Mouse (Mus musculus): ENCODE measurements around the gene Prcp. TPM values are rescaled to one million over a fixed set of nuclear protein-coding genes. Genes with fewer than 3 reads are reported as not detected.

The Prcp gene
- polyA plus RNA-seq, 1 experiment from 2014 or later: 19.4 TPM

GRCm38 (mm10) chr7:92883850-92884716, 9.8 kb downstream of the Prcp start:
- H3K4me3 ChIP-seq (ENCODE audit: low read depth, low read length): no peak overlapping the region
- H3K9ac ChIP-seq (ENCODE audit: low read length): no peak overlapping the region
- H3K9me3 ChIP-seq (ENCODE audit: control insufficient read depth, low read length): no peaks in the 10 kb centered on the region
- WGBS: 78% methylated on average over 9 of the region's 9 CpGs
- H3K27ac ChIP-seq (ENCODE audit: low read depth, low read length): no peak overlapping the region
- DNase-seq (ENCODE audit: low spot score, missing footprints): peak; percentile 70
- H3K36me3 ChIP-seq (ENCODE audit: control insufficient read depth, insufficient read depth, low read length): no peaks in the 10 kb centered on the region
- H3K4me1 ChIP-seq (ENCODE audit: control insufficient read depth, insufficient read depth, low read length): no peaks in the 10 kb centered on the region
- no peak for ATAC-seq (ENCODE audit: low FRiP score)
- H3K4me2 ChIP-seq: no peak overlapping the region
- H3K27me3 ChIP-seq (ENCODE audit: control insufficient read depth, insufficient read depth, low read length): no peaks in the 10 kb centered on the region

DNA sequence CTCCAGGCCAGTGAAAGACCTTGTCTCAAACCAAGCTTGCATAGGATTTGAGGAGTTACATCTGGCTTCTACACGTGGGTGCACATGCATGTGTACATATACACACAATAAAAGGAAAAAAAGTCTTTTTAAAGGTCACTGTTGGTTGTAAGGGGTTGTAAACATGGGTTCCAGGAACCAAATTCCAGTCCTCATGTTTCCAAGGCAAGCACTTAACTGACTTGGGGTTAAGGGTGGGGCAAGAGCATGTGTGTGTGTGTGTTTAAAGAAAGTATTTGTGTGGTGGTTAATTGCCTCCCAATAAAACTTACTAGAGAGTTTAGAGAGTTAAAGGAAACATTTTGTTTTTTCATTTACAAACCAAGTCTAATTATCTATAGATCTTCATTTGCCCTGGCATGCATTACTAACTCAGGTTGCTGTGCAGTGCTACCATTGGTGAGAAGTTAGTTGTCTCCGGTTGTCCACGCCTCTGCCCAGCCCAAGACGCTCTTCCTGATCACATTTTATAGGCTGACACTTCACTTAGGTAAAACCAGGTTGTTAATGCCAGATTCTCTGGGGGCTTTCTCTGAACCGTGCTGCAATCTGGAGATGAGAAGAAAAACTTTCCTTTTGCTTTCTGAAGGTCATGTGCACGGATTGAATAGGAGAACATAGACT, 10.9 kb downstream of the Prcp start:
- Histone ChIP-seq H3K4me2 (no peak overlapping the region), H3K4me1 (ENCODE audit: control insufficient read depth, insufficient read depth, low read length) (no peaks in the 10 kb centered on the region), H3K27me3 (ENCODE audit: control insufficient read depth, insufficient read depth, low read length) (no peaks in the 10 kb centered on the region), H3K9ac (ENCODE audit: low read length) (no peak overlapping the region), H3K4me3 (ENCODE audit: low read depth, low read length) (no peak overlapping the region), H3K36me3 (ENCODE audit: control insufficient read depth, insufficient read depth, low read length) (no peaks in the 10 kb centered on the region), H3K9me3 (ENCODE audit: control insufficient read depth, low read length) (no peaks in the 10 kb centered on the region), H3K27ac (ENCODE audit: low read depth, low read length) (no peak overlapping the region)
- ATAC-seq (ENCODE audit: low FRiP score) (no peak), DNase-seq (ENCODE audit: low spot score, missing footprints) (peak; percentile 12)
- 90% methylated on average over 6 of the region's 6 CpGs for WGBS

DNA sequence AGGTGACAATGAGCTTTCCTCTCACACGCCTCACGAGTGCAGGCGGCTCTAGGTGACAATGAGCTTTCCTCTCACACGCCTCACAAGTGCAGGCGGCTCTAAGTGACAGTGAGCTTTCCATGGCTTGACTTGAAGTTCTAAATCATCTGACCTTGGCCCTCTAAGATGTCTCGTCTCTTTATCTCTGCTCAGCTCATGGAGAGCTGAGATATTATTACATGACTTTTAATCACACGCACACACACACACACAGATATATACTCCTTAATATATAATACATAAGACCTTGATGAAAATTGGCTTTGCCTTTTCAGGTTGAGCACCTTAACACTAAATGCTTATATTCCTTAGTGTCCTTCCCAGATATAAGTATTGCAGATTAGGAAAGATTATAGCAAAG, 12.5 kb downstream of the Prcp start:
- H3K9me3 ChIP-seq (ENCODE audit: control insufficient read depth, low read length): no peaks in the 10 kb centered on the region
- H3K4me1 ChIP-seq (ENCODE audit: control insufficient read depth, insufficient read depth, low read length): no peaks in the 10 kb centered on the region
- no peaks in the 10 kb centered on the region for H3K36me3 ChIP-seq (ENCODE audit: control insufficient read depth, insufficient read depth, low read length)
- H3K4me3 ChIP-seq (ENCODE audit: low read depth, low read length): no peak overlapping the region
- ATAC-seq (ENCODE audit: low FRiP score) (no peak), DNase-seq (ENCODE audit: low spot score, missing footprints) (peak; percentile 60)
- no peak overlapping the region for H3K27ac ChIP-seq (ENCODE audit: low read depth, low read length)
- no peak overlapping the region for H3K9ac ChIP-seq (ENCODE audit: low read length)
- no peak overlapping the region for H3K4me2 ChIP-seq
- WGBS: 86% methylated on average over 7 of the region's 7 CpGs
- H3K27me3 ChIP-seq (ENCODE audit: control insufficient read depth, insufficient read depth, low read length): no peaks in the 10 kb centered on the region

DNA sequence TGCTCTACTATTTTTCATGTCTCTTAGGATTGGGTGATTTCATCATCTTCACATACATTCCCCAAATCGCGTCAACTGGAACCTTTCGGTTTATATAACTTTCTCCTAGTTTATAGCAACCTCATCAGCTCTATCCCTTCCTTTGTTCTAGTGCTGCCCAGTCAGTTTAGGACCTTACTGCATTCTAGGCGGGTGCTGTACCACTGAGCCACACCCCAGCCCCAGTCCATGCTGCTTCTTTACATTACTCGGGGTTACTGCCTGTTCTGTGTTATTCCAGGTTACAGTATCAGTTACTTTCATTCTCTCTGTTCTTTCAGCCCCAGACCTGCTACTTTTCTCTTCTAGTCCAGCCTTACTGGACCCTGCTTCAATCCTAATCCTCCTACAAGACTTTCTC, 13.0 kb downstream of the Prcp start:
- H3K4me2 ChIP-seq: no peak overlapping the region
- WGBS: 93% methylated on average over 5 of the region's 5 CpGs
- no peak overlapping the region for H3K27ac ChIP-seq (ENCODE audit: low read depth, low read length)
- H3K9ac ChIP-seq (ENCODE audit: low read length): no peak overlapping the region
- no peaks in the 10 kb centered on the region for H3K9me3 ChIP-seq (ENCODE audit: control insufficient read depth, low read length)
- H3K27me3 ChIP-seq (ENCODE audit: control insufficient read depth, insufficient read depth, low read length): no peaks in the 10 kb centered on the region
- no peaks in the 10 kb centered on the region for H3K4me1 ChIP-seq (ENCODE audit: control insufficient read depth, insufficient read depth, low read length)
- no peaks in the 10 kb centered on the region for H3K36me3 ChIP-seq (ENCODE audit: control insufficient read depth, insufficient read depth, low read length)
- no peak overlapping the region for H3K4me3 ChIP-seq (ENCODE audit: low read depth, low read length)
- no peak for ATAC-seq (ENCODE audit: low FRiP score)
- peak; percentile 26 for DNase-seq (ENCODE audit: low spot score, missing footprints)

GRCm38 (mm10) chr7:92890211-92890610, 15.9 kb downstream of the Prcp start:
- peak; percentile 10 for DNase-seq (ENCODE audit: low spot score, missing footprints)

GRCm38 (mm10) chr7:92890618-92891230, 16.5 kb downstream of the Prcp start:
- WGBS: 69% methylated on average over 4 of the region's 4 CpGs
- no peak for ATAC-seq (ENCODE audit: low FRiP score)
- no peaks in the 10 kb centered on the region for H3K4me1 ChIP-seq (ENCODE audit: control insufficient read depth, insufficient read depth, low read length)

More at GRCm38 (mm10) chr7:92890211-92890610, 15.9 kb downstream of the Prcp start:
- no peak for ATAC-seq (ENCODE audit: low FRiP score)
- no peaks in the 10 kb centered on the region for H3K27me3 ChIP-seq (ENCODE audit: control insufficient read depth, insufficient read depth, low read length)
- H3K9ac ChIP-seq (ENCODE audit: low read length): no peak overlapping the region
- no peak overlapping the region for H3K4me2 ChIP-seq
- no peak overlapping the region for H3K27ac ChIP-seq (ENCODE audit: low read depth, low read length)
- 60% methylated on average over 1 of the region's 1 CpGs for WGBS
- no peaks in the 10 kb centered on the region for H3K4me1 ChIP-seq (ENCODE audit: control insufficient read depth, insufficient read depth, low read length)
- H3K36me3 ChIP-seq (ENCODE audit: control insufficient read depth, insufficient read depth, low read length): no peaks in the 10 kb centered on the region
- H3K4me3 ChIP-seq (ENCODE audit: low read depth, low read length): no peak overlapping the region
- H3K9me3 ChIP-seq (ENCODE audit: control insufficient read depth, low read length): no peaks in the 10 kb centered on the region

GRCm38 (mm10) chr7:92893478-92893877, 19.2 kb downstream of the Prcp start:
- DNase-seq (ENCODE audit: low spot score, missing footprints) (peak; percentile 66), ATAC-seq (ENCODE audit: low FRiP score) (no peak)
- no peak overlapping the region for H3K4me3 ChIP-seq (ENCODE audit: low read depth, low read length)
- H3K4me1 ChIP-seq (ENCODE audit: control insufficient read depth, insufficient read depth, low read length): no peaks in the 10 kb centered on the region
- no peaks in the 10 kb centered on the region for H3K36me3 ChIP-seq (ENCODE audit: control insufficient read depth, insufficient read depth, low read length)
- no peaks in the 10 kb centered on the region for H3K9me3 ChIP-seq (ENCODE audit: control insufficient read depth, low read length)
- no peak overlapping the region for H3K27ac ChIP-seq (ENCODE audit: low read depth, low read length)
- H3K27me3 ChIP-seq (ENCODE audit: control insufficient read depth, insufficient read depth, low read length): no peaks in the 10 kb centered on the region
- no peak overlapping the region for H3K9ac ChIP-seq (ENCODE audit: low read length)
- WGBS: 46% methylated on average over 3 of the region's 3 CpGs
- H3K4me2 ChIP-seq: no peak overlapping the region

More at GRCm38 (mm10) chr7:92890618-92891230, 16.5 kb downstream of the Prcp start:
- Histone ChIP-seq H3K36me3 (ENCODE audit: control insufficient read depth, insufficient read depth, low read length) (no peaks in the 10 kb centered on the region), H3K9me3 (ENCODE audit: control insufficient read depth, low read length) (no peaks in the 10 kb centered on the region), H3K4me2 (no peak overlapping the region), H3K27ac (ENCODE audit: low read depth, low read length) (no peak overlapping the region), H3K27me3 (ENCODE audit: control insufficient read depth, insufficient read depth, low read length) (no peaks in the 10 kb centered on the region), H3K9ac (ENCODE audit: low read length) (no peak overlapping the region), H3K4me3 (ENCODE audit: low read depth, low read length) (no peak overlapping the region)
- DNase-seq (ENCODE audit: low spot score, missing footprints): peak; percentile 59

GRCm38 (mm10) chr7:92896036-92896435, 21.8 kb downstream of the Prcp start:
- WGBS: 80% methylated on average over 5 of the region's 5 CpGs
- H3K9ac ChIP-seq (ENCODE audit: low read length): no peak overlapping the region
- DNase-seq (ENCODE audit: low spot score, missing footprints): no peak
- no peak overlapping the region for H3K4me2 ChIP-seq
- H3K9me3 ChIP-seq (ENCODE audit: control insufficient read depth, low read length): no peaks in the 10 kb centered on the region
- no peaks in the 10 kb centered on the region for H3K27me3 ChIP-seq (ENCODE audit: control insufficient read depth, insufficient read depth, low read length)
- H3K36me3 ChIP-seq (ENCODE audit: control insufficient read depth, insufficient read depth, low read length): no peaks in the 10 kb centered on the region
- H3K4me3 ChIP-seq (ENCODE audit: low read depth, low read length): no peak overlapping the region
- no peaks in the 10 kb centered on the region for H3K4me1 ChIP-seq (ENCODE audit: control insufficient read depth, insufficient read depth, low read length)
- H3K27ac ChIP-seq (ENCODE audit: low read depth, low read length): no peak overlapping the region
- ATAC-seq (ENCODE audit: low FRiP score): no peak

DNA sequence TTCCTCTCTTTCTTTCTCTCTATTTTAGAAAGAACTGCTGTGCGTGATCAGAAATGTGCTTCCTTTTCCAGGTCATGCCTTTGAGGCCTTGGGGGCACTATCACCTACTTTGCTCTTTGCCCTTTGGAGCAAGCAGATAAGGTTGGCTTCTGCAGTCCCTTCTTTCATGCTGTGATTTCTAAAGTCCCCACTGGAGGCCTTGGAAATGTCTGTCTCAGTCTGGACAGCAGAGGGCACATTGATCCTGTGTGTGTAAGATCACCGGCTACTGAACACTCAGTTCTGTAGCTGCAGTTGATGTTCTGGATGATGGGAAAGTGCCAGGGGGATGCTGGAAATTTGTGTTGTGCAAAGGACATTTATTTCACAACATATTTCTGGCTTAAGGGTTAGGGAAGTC, 22.8 kb downstream of the Prcp start:
- no peak overlapping the region for H3K9ac ChIP-seq (ENCODE audit: low read length)
- H3K36me3 ChIP-seq (ENCODE audit: control insufficient read depth, insufficient read depth, low read length): no peaks in the 10 kb centered on the region
- no peak overlapping the region for H3K4me3 ChIP-seq (ENCODE audit: low read depth, low read length)
- no peak overlapping the region for H3K4me2 ChIP-seq
- DNase-seq (ENCODE audit: low spot score, missing footprints): peak; percentile 81
- H3K4me1 ChIP-seq (ENCODE audit: control insufficient read depth, insufficient read depth, low read length): no peaks in the 10 kb centered on the region
- WGBS: 69% methylated on average over 2 of the region's 2 CpGs
- no peak overlapping the region for H3K27ac ChIP-seq (ENCODE audit: low read depth, low read length)
- ATAC-seq (ENCODE audit: low FRiP score): peak; percentile 44; the same call in 1 of the 2 replicates
- H3K9me3 ChIP-seq (ENCODE audit: control insufficient read depth, low read length): no peaks in the 10 kb centered on the region
- no peaks in the 10 kb centered on the region for H3K27me3 ChIP-seq (ENCODE audit: control insufficient read depth, insufficient read depth, low read length)
